Mouse (Mus musculus): Measurements from ENCODE around the gene Ubtd2. TPM values are rescaled to one million over a fixed set of nuclear protein-coding genes. Genes with fewer than 3 reads are reported as not detected.

Gene Ubtd2
- total RNA-seq, 4 experiments from 2014 or later = 3.0 to 4.4 (median 3.7) TPM

- DNase-seq (ENCODE audit: low spot score) = no peak
Observed at GRCm38 (mm10) chr11:32518770-32519169, 63.6 kb downstream of the Ubtd2 start.

GRCm38 (mm10) chr11:32519354-32519753 is 64.2 kb downstream of the Ubtd2 start:
- DNase-seq (ENCODE audit: low spot score) = no peak

- DNase-seq (ENCODE audit: low spot score) = no peak
Observed at GRCm38 (mm10) chr11:32521246-32521645, 66.1 kb downstream of the Ubtd2 start.

GRCm38 (mm10) chr11:32524122-32524920 is 69.2 kb downstream of the Ubtd2 start:
- DNase-seq (ENCODE audit: low spot score) = no peak

- DNase-seq (ENCODE audit: low spot score) = no peak
Observed at GRCm38 (mm10) chr11:32527006-32527405, 71.8 kb downstream of the Ubtd2 start.

GRCm38 (mm10) chr11:32530151-32530550 is 75.0 kb downstream of the Ubtd2 start:
- DNase-seq (ENCODE audit: low spot score) = no peak

GRCm38 (mm10) chr11:32531871-32532764 is 76.9 kb downstream of the Ubtd2 start, which contains the start of gene Efcab9:
Gene Efcab9, minus strand, starts transcription at chr11:32532081.
- DNase-seq (ENCODE audit: low spot score) = no peak

GRCm38 (mm10) chr11:32532765-32533481 is 77.8 kb downstream of the Ubtd2 start, which contains the start of gene Stk10:
Gene Stk10, plus strand, starts transcription at chr11:32533305.
- peak; percentile 86 for DNase-seq (ENCODE audit: low spot score)

- DNase-seq (ENCODE audit: low spot score) = no peak
Observed at GRCm38 (mm10) chr11:32533482-32534261, 78.5 kb downstream of the Ubtd2 start.

- DNase-seq (ENCODE audit: low spot score) = no peak
Observed at GRCm38 (mm10) chr11:32534453-32535075, 79.4 kb downstream of the Ubtd2 start.

- DNase-seq (ENCODE audit: low spot score) = no peak
Observed at GRCm38 (mm10) chr11:32535646-32536045, 80.5 kb downstream of the Ubtd2 start.

GRCm38 (mm10) chr11:32536954-32537353 is 81.8 kb downstream of the Ubtd2 start:
- DNase-seq (ENCODE audit: low spot score) = no peak

- peak; percentile 77 for DNase-seq (ENCODE audit: low spot score)
Observed at GRCm38 (mm10) chr11:32538435-32538834, 83.3 kb downstream of the Ubtd2 start.

- DNase-seq (ENCODE audit: low spot score) = no peak
Observed at GRCm38 (mm10) chr11:32538846-32539245, 83.7 kb downstream of the Ubtd2 start.

- DNase-seq (ENCODE audit: low spot score) = no peak
Observed at GRCm38 (mm10) chr11:32539717-32540116, 84.5 kb downstream of the Ubtd2 start.

- no peak for DNase-seq (ENCODE audit: low spot score)
Observed at GRCm38 (mm10) chr11:32540463-32540862, 85.3 kb downstream of the Ubtd2 start.

GRCm38 (mm10) chr11:32542181-32542580 is 87.0 kb downstream of the Ubtd2 start:
- DNase-seq (ENCODE audit: low spot score) = no peak

GRCm38 (mm10) chr11:32542687-32543411 is 87.7 kb downstream of the Ubtd2 start:
- DNase-seq (ENCODE audit: low spot score) = no peak

- no peak for DNase-seq (ENCODE audit: low spot score)
Observed at GRCm38 (mm10) chr11:32544041-32544440, 88.9 kb downstream of the Ubtd2 start.

- no peak for DNase-seq (ENCODE audit: low spot score)
Observed at GRCm38 (mm10) chr11:32544497-32544896, 89.3 kb downstream of the Ubtd2 start.

Data from heart, adult 8-10 months (tissue).